9 mouse cellular contexts compared by ENCODE assay signal in genomic region chr7:78576169-78576568, GRCm38 (mm10).
DNase-seq lines count a peak whose midpoint lies in the region; ATAC-seq lines count a peak whose summit lies in the region.
"Had no signal": no experiment of that assay in that cellular context is flagged by ENCODE, and none has a peak within 500 bp of the region (broad histone marks: within the 10 kb centered on the region; RNA-seq: fewer than 3 reads in every experiment).

No protein-coding gene starts in this region.

- no peak overlapping the region for H3K9ac ChIP-seq in heart, embryonic 14.5 days (ENCODE audit: low read length)
- peak overlapping the region; percentile 80 for H3K9ac ChIP-seq in midbrain, embryonic 14.5 days (replicated peaks; ENCODE audit: low read length)

- H3K4me2 ChIP-seq in heart, embryonic 14.5 days (ENCODE audit: low read length) = peak overlapping the region; percentile 94; the same call in 1 of the 2 replicates
- peak overlapping the region; percentile 78 for H3K4me2 ChIP-seq in midbrain, embryonic 14.5 days (ENCODE audit: low read length)

- peaks cover 83% of the 10 kb centered on the region for H3K27me3 ChIP-seq in heart, embryonic 14.5 days (ENCODE audit: control insufficient read depth, insufficient read depth, low read length)
- 0 out of 2 replicates have a peak, but pooled peaks cover 4% of the 10 kb centered on the region for H3K27me3 ChIP-seq in midbrain, embryonic 14.5 days (ENCODE audit: control insufficient read depth, insufficient read depth, low read length)

- no peaks in the 10 kb centered on the region for H3K36me3 ChIP-seq in heart, embryonic 14.5 days (ENCODE audit: control insufficient read depth, insufficient read depth, low read length)
- H3K36me3 ChIP-seq in midbrain, embryonic 14.5 days (ENCODE audit: control insufficient read depth, insufficient read depth, low read length) = no peaks in the 10 kb centered on the region

- no peak for ATAC-seq in heart, embryonic 14.5 days (ENCODE audit: insufficient number of reproducible peaks, insufficient read depth, low FRiP score, low read depth)
- ATAC-seq in granulocyte monocyte progenitor cell, adult 5-6 weeks (replicated peaks; ENCODE audit: poor library complexity, severe bottlenecking) = 0 out of 2 replicates have a peak, but pooled peaks have one; percentile 1
- ATAC-seq in midbrain, embryonic 14.5 days (ENCODE audit: low FRiP score, low TSS enrichment) = no peak

- intact Hi-C loops in heart, postnatal 10 days (cut with DNase I) = no loop called here

- DNase-seq in heart, postnatal 10 days = no peak
- DNase-seq in cerebellum, postnatal 14 days = peak; percentile 29 to 41
- DNase-seq in midbrain, embryonic 14.5 days = peak; percentile 26
- no peak for DNase-seq in right cerebral cortex, postnatal 10 days (ENCODE audit: low spot score in 2 of 2)
- DNase-seq in urinary bladder, postnatal 14 days (ENCODE audit: low spot score) = no peak
- no peak for DNase-seq in lung, postnatal 4 days
- DNase-seq: heart, adult 2 months had no signal

- H3K27ac ChIP-seq in heart, embryonic 14.5 days (replicated peaks in 1 of 2; ENCODE audit: control insufficient read depth in 1 of 2, insufficient read depth in 1 of 2, low read depth in 2 of 2, low read length in 2 of 2) = no peak overlapping the region
- H3K27ac ChIP-seq in midbrain, embryonic 14.5 days (replicated peaks; ENCODE audit: low read depth, low read length) = 0 out of 2 replicates have a peak overlapping the region, but pooled peaks have one; percentile 26
- H3K27ac ChIP-seq: heart, adult 2 months had no signal

- WGBS in heart, embryonic 14.5 days = 18% methylated on average over 5 of the region's 5 CpGs
- whole genome bisulfite sequencing in midbrain, embryonic 14.5 days = 20% methylated on average over 5 of the region's 5 CpGs

- no peak overlapping the region for H3K4me3 ChIP-seq in heart, embryonic 14.5 days (ENCODE audit: control insufficient read depth in 1 of 2, insufficient read depth in 1 of 2, low read depth in 1 of 2, low read length in 2 of 2)
- H3K4me3 ChIP-seq in midbrain, embryonic 14.5 days (replicated peaks; ENCODE audit: low read depth, low read length) = peak overlapping the region; percentile 63
- H3K4me3 ChIP-seq: heart, adult 2 months had no signal

- H3K9me3 ChIP-seq in heart, embryonic 14.5 days (ENCODE audit: control insufficient read depth, low read length) = no peaks in the 10 kb centered on the region
- H3K9me3 ChIP-seq in midbrain, embryonic 14.5 days (ENCODE audit: control insufficient read depth, low read length) = no peaks in the 10 kb centered on the region

- H3K4me1 ChIP-seq in heart, embryonic 14.5 days (ENCODE audit: control insufficient read depth in 2 of 2, insufficient read depth in 2 of 2, low read length in 2 of 2) = peaks cover 0 to 15% of the 10 kb centered on the region in 2 experiments; a peak in 2 of 4 replicates
- H3K4me1 ChIP-seq in midbrain, embryonic 14.5 days (ENCODE audit: control insufficient read depth, insufficient read depth, low read length) = peaks cover 22% of the 10 kb centered on the region; the same call in 1 of the 2 replicates

Comparison
In these comparisons a context has a peak if more than half of its experiments do, and no peak if none do; other contexts are left out.
1. DNase-seq: peak in cerebellum, postnatal 14 days (2 of 2) and midbrain, embryonic 14.5 days (single experiment); none in heart, postnatal 10 days (0 of 2), right cerebral cortex, postnatal 10 days (0 of 2), urinary bladder, postnatal 14 days (single experiment) and lung, postnatal 4 days (0 of 2).